Mouse (Mus musculus): ENCODE data around the gene Gba2.
"Not testable (repeated sequence)": the region's sequence is repeated elsewhere in the genome, so short reads cannot be mapped to it uniquely, and the experiment has no call there.

Gene Gba2

GRCm38 (mm10) chr4:43551854-43552253, 26.8 kb downstream of the Gba2 start:
- DNase-seq, result not testable (repeated sequence)

GRCm38 (mm10) chr4:43549055-43549454, 29.6 kb downstream of the Gba2 start:
- DNase-seq, result no peak

GRCm38 (mm10) chr4:43547160-43547559, 31.5 kb downstream of the Gba2 start:
- no peak for DNase-seq

GRCm38 (mm10) chr4:43546375-43547047, 32.2 kb downstream of the Gba2 start:
- no peak for DNase-seq

- no peak for DNase-seq
Observed at GRCm38 (mm10) chr4:43542044-43542443, 36.6 kb downstream of the Gba2 start.

- no peak for DNase-seq
Observed at GRCm38 (mm10) chr4:43536031-43536430, 42.6 kb downstream of the Gba2 start.

GRCm38 (mm10) chr4:43535628-43536027, 43.0 kb downstream of the Gba2 start:
- DNase-seq, result no peak

- no peak for DNase-seq
Observed at GRCm38 (mm10) chr4:43533270-43533669, 45.4 kb downstream of the Gba2 start.

GRCm38 (mm10) chr4:43530581-43530980, 48.1 kb downstream of the Gba2 start:
- DNase-seq, result peak; percentile 79 to 83

GRCm38 (mm10) chr4:43530081-43530501, 48.6 kb downstream of the Gba2 start:
- no peak for DNase-seq

GRCm38 (mm10) chr4:43528487-43528886, 50.2 kb downstream of the Gba2 start:
- peak in 1 of 2 experiments; percentile 19 for DNase-seq

- DNase-seq, result no peak
Observed at GRCm38 (mm10) chr4:43527880-43528279, 50.8 kb downstream of the Gba2 start.

GRCm38 (mm10) chr4:43519956-43520355, 58.7 kb downstream of the Gba2 start:
- DNase-seq, result peak; percentile 90 to 92

GRCm38 (mm10) chr4:43519551-43519950, 59.1 kb downstream of the Gba2 start:
- no peak for DNase-seq
